Mouse (Mus musculus): Measurements from ENCODE around the gene Sec14l1. TPM values are rescaled to one million over a fixed set of nuclear protein-coding genes. Genes with fewer than 3 reads are reported as not detected.

The Sec14l1 gene
- polyA plus RNA-seq, 1 experiment = 30.1 TPM

GRCm38 (mm10) chr11:117101925-117102717, 12.8 kb upstream of the Sec14l1 start:
- H3K36me3 ChIP-seq (ENCODE audit: control insufficient read depth, insufficient read depth, low read length) = no peaks in the 10 kb centered on the region
- TF ChIP-seq CTCF (IDR thresholded peaks at IDR 0.05; ENCODE audit: extremely low read depth, insufficient read depth, insufficient read length, insufficient replicate concordance) (no peak), POLR2A (IDR thresholded peaks at IDR 0.05; ENCODE audit: low read depth, low read length) (no peak)
- H3K4me1 ChIP-seq (ENCODE audit: control insufficient read depth, insufficient read depth, insufficient read length) = no peaks in the 10 kb centered on the region; the same call in 1 of the 2 replicates
- no peak for DNase-seq (ENCODE audit: low read depth in 1 of 2, low spot score in 2 of 2)
- WGBS = 75% methylated on average over 14 of the region's 14 CpGs
- H3K4me3 ChIP-seq (ENCODE audit: extremely low read depth, insufficient read depth, insufficient read length) = no peak overlapping the region
- H3K27ac ChIP-seq (ENCODE audit: insufficient read depth, low read length) = no peak overlapping the region
- no peaks in the 10 kb centered on the region for H3K27me3 ChIP-seq (ENCODE audit: control insufficient read depth, insufficient read depth, low read length)

GRCm38 (mm10) chr11:117103523-117103922, 11.4 kb upstream of the Sec14l1 start:
- H3K27me3 ChIP-seq (ENCODE audit: control insufficient read depth, insufficient read depth, low read length) = no peaks in the 10 kb centered on the region
- H3K4me3 ChIP-seq (ENCODE audit: extremely low read depth, insufficient read depth, insufficient read length) = no peak overlapping the region
- no peak overlapping the region for H3K27ac ChIP-seq (ENCODE audit: insufficient read depth, low read length)
- WGBS = 94% methylated on average over 10 of the region's 10 CpGs
- TF ChIP-seq POLR2A (IDR thresholded peaks at IDR 0.05; ENCODE audit: low read depth, low read length) (no peak), CTCF (IDR thresholded peaks at IDR 0.05; ENCODE audit: extremely low read depth, insufficient read depth, insufficient read length, insufficient replicate concordance) (no peak)
- H3K4me1 ChIP-seq (ENCODE audit: control insufficient read depth, insufficient read depth, insufficient read length) = no peaks in the 10 kb centered on the region; the same call in 1 of the 2 replicates
- no peaks in the 10 kb centered on the region for H3K36me3 ChIP-seq (ENCODE audit: control insufficient read depth, insufficient read depth, low read length)
- no peak for DNase-seq (ENCODE audit: low read depth in 1 of 2, low spot score in 2 of 2)

- TF ChIP-seq CTCF (IDR thresholded peaks at IDR 0.05; ENCODE audit: extremely low read depth, insufficient read depth, insufficient read length, insufficient replicate concordance) (no peak), POLR2A (IDR thresholded peaks at IDR 0.05; ENCODE audit: low read depth, low read length) (no peak)
- H3K4me3 ChIP-seq (ENCODE audit: extremely low read depth, insufficient read depth, insufficient read length) = no peak overlapping the region
- no peaks in the 10 kb centered on the region; the same call in 1 of the 2 replicates for H3K4me1 ChIP-seq (ENCODE audit: control insufficient read depth, insufficient read depth, insufficient read length)
- no peak for DNase-seq (ENCODE audit: low read depth in 1 of 2, low spot score in 2 of 2)
- no peaks in the 10 kb centered on the region for H3K27me3 ChIP-seq (ENCODE audit: control insufficient read depth, insufficient read depth, low read length)
- 88% methylated on average over 10 of the region's 10 CpGs for WGBS
- no peaks in the 10 kb centered on the region for H3K36me3 ChIP-seq (ENCODE audit: control insufficient read depth, insufficient read depth, low read length)
- no peak overlapping the region for H3K27ac ChIP-seq (ENCODE audit: insufficient read depth, low read length)
Observed at GRCm38 (mm10) chr11:117104044-117104757, 10.8 kb upstream of the Sec14l1 start.

GRCm38 (mm10) chr11:117105315-117105714, 9.7 kb upstream of the Sec14l1 start:
- Histone ChIP-seq H3K4me3 (ENCODE audit: extremely low read depth, insufficient read depth, insufficient read length) (no peak overlapping the region), H3K27me3 (ENCODE audit: control insufficient read depth, insufficient read depth, low read length) (no peaks in the 10 kb centered on the region), H3K36me3 (ENCODE audit: control insufficient read depth, insufficient read depth, low read length) (no peaks in the 10 kb centered on the region), H3K27ac (ENCODE audit: insufficient read depth, low read length) (no peak overlapping the region), H3K4me1 (ENCODE audit: control insufficient read depth, insufficient read depth, insufficient read length) (peaks cover 8% of the 10 kb centered on the region; the same call in 1 of the 2 replicates)
- TF ChIP-seq POLR2A (IDR thresholded peaks at IDR 0.05; ENCODE audit: low read depth, low read length) (no peak), CTCF (IDR thresholded peaks at IDR 0.05; ENCODE audit: extremely low read depth, insufficient read depth, insufficient read length, insufficient replicate concordance) (no peak)
- 66% methylated on average over 3 of the region's 3 CpGs for WGBS
- no peak for DNase-seq (ENCODE audit: low read depth in 1 of 2, low spot score in 2 of 2)

GRCm38 (mm10) chr11:117105850-117106249, 9.1 kb upstream of the Sec14l1 start:
- H3K4me1 ChIP-seq (ENCODE audit: control insufficient read depth, insufficient read depth, insufficient read length) = peaks cover 9% of the 10 kb centered on the region; the same call in 1 of the 2 replicates
- WGBS = 84% methylated on average over 7 of the region's 7 CpGs
- no peak for TF ChIP-seq POLR2A (IDR thresholded peaks at IDR 0.05; ENCODE audit: low read depth, low read length)
- TF ChIP-seq CTCF (IDR thresholded peaks at IDR 0.05; ENCODE audit: extremely low read depth, insufficient read depth, insufficient read length, insufficient replicate concordance) = no peak

GRCm38 (mm10) chr11:117106633-117107334, 8.2 kb upstream of the Sec14l1 start:
- TF ChIP-seq CTCF (IDR thresholded peaks at IDR 0.05; ENCODE audit: extremely low read depth, insufficient read depth, insufficient read length, insufficient replicate concordance) (no peak), POLR2A (IDR thresholded peaks at IDR 0.05; ENCODE audit: low read depth, low read length) (no peak)
- no peak overlapping the region for H3K27ac ChIP-seq (ENCODE audit: insufficient read depth, low read length)
- no peaks in the 10 kb centered on the region for H3K36me3 ChIP-seq (ENCODE audit: control insufficient read depth, insufficient read depth, low read length)
- H3K4me3 ChIP-seq (ENCODE audit: extremely low read depth, insufficient read depth, insufficient read length) = no peak overlapping the region
- H3K27me3 ChIP-seq (ENCODE audit: control insufficient read depth, insufficient read depth, low read length) = no peaks in the 10 kb centered on the region
- peaks cover 9% of the 10 kb centered on the region; the same call in 1 of the 2 replicates for H3K4me1 ChIP-seq (ENCODE audit: control insufficient read depth, insufficient read depth, insufficient read length)
- DNase-seq (ENCODE audit: low read depth in 1 of 2, low spot score in 2 of 2) = no peak
- WGBS = 76% methylated on average over 13 of the region's 13 CpGs

More at GRCm38 (mm10) chr11:117105850-117106249, 9.1 kb upstream of the Sec14l1 start:
- Histone ChIP-seq H3K27ac (ENCODE audit: insufficient read depth, low read length) (no peak overlapping the region), H3K4me3 (ENCODE audit: extremely low read depth, insufficient read depth, insufficient read length) (no peak overlapping the region), H3K36me3 (ENCODE audit: control insufficient read depth, insufficient read depth, low read length) (no peaks in the 10 kb centered on the region), H3K27me3 (ENCODE audit: control insufficient read depth, insufficient read depth, low read length) (no peaks in the 10 kb centered on the region)
- no peak for DNase-seq (ENCODE audit: low read depth in 1 of 2, low spot score in 2 of 2)

Data from spleen, adult 2 months (tissue).